Mouse (Mus musculus) heart, adult 2 months (tissue): ENCODE data around the gene Tmc8. TPM values are rescaled to one million over a fixed set of nuclear protein-coding genes. Genes with fewer than 3 reads are reported as not detected.

ENCODE experiments used
- DNase-seq, 2 experiments: peaks; one replicate each; pipeline ENCODE4 v3.0.0; 2021
- H3K27ac ChIP-seq: fragments of 200-600 bp; 2 replicates; pipeline ENCODE4 v1.8.1; 2022
- H3K27me3 ChIP-seq: fragments of 200-500 bp; 2 replicates; pipeline ENCODE4 v1.6.1; 2012; ENCODE audit warnings: mild to moderate bottlenecking, low read length, inconsistent platforms, mixed read lengths; ENCODE audit not compliant: control insufficient read depth, insufficient read depth
- H3K36me3 ChIP-seq: fragments of 200-500 bp; 2 replicates; pipeline ENCODE4 v1.6.1; 2012; ENCODE audit warnings: low read length, inconsistent platforms; ENCODE audit not compliant: control insufficient read depth, insufficient read depth
- H3K4me1 ChIP-seq: fragments of 200-500 bp; 2 replicates; pipeline ENCODE4 v1.6.1; 2011; ENCODE audit warnings: low read length; ENCODE audit not compliant: control insufficient read depth, insufficient read depth
- H3K4me3 ChIP-seq: fragments of 200-600 bp; 2 replicates; pipeline ENCODE4 v1.8.1; 2022
- H3K79me2 ChIP-seq: fragments of 200-500 bp; replicated peaks from 2 replicates; pipeline ENCODE4 v1.6.1; 2012; ENCODE audit warnings: mild to moderate bottlenecking, inconsistent platforms, low read length, moderate library complexity, mixed read lengths; ENCODE audit not compliant: control insufficient read depth, insufficient read depth
- H3K9ac ChIP-seq: fragments of 200-500 bp; 2 replicates; pipeline ENCODE4 v1.6.1; 2012; ENCODE audit warnings: low read depth, mild to moderate bottlenecking, control low read depth, inconsistent platforms, low read length, mixed read lengths
- CTCF ChIP-seq: fragments of 200-600 bp; IDR thresholded peaks from 2 replicates; pipeline ENCODE4 v1.8.1; 2022; ENCODE audit warnings: antibody characterized with exemption, mild to moderate bottlenecking, moderate library complexity
- EP300 ChIP-seq: fragments of 200-500 bp; IDR thresholded peaks from 2 replicates; pipeline ENCODE4 v1.6.1; 2011; ENCODE audit warnings: low read depth, low read length, control low read depth; ENCODE audit not compliant: insufficient read depth
- POLR2A ChIP-seq: fragments of 200-500 bp; IDR thresholded peaks from 2 replicates; pipeline ENCODE4 v1.6.1; 2011; ENCODE audit warnings: mild to moderate bottlenecking, low read depth, low read length, control low read depth; ENCODE audit not compliant: insufficient read depth
- WGBS: fragments of 180-500 bp; shearing (Covaris S2); methylation state at CpG from one replicate; pipeline ENCODE4 v1.1.7; 2018; 5-methylcytosine and 5-hydroxymethylcytosine counted together
- intact Hi-C: fragments of 180-260 bp; cut with DNase I; formaldehyde crosslinking; loops from one replicate; pipeline ENCODE4 v1.15.1; 2025
- polyA plus RNA-seq: library from polyadenylated mRNA; depleted of rRNA; stranded (reverse); fragments of >200 nt; gene quantifications from 2 replicates; pipeline ENCODE4 v1.2.3, GENCODE M21; 2012
- total RNA-seq, 2 experiments: library from RNA; stranded (reverse); gene quantifications; 2 replicates each; pipeline ENCODE4 v1.2.3; 2021

The Tmc8 gene
- total and polyA plus RNA-seq, 3 experiments: 3.3 to 9.5 (median 3.7) TPM

DNA sequence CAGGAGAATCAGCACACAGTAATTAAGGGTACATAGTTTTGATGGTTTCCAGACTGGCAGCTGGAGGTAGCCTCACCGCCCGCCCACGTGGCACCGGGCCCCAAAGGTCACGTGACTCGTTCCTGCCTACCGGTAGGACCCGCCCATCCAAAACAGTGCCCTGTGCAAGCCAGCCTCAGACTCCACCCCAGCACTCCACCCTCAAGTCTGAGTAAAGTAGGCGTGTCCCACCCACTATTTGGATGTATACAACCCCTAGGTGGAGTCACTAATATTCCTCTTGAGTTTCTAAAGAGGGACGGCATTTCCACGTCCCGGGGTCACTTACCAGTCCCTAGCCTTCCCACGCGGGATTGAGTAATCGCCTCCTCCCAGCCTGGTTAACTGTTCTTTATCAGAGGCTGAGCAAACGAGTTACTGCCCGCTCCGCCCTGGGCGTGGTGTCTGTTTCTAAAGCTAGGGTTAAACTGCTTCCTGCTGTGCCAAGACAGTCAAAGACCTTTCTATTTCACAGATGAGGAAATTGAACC is 1.2 kb upstream of the Tmc8 start:
- Histone ChIP-seq H3K27ac (peak overlapping the region; percentile 96), H3K36me3 (no peaks in the 10 kb centered on the region), H3K79me2 (no peaks in the 10 kb centered on the region), H3K27me3 (no peaks in the 10 kb centered on the region), H3K9ac (peak overlapping the region; percentile 74), H3K4me1 (peaks cover 6% of the 10 kb centered on the region; the same call in 1 of the 2 replicates), H3K4me3 (peak overlapping the region; percentile 52)
- WGBS: 2% methylated on average over 19 of the region's 19 CpGs
- intact Hi-C loops: no loop called here
- DNase-seq: peak; percentile 85 to 92
- TF ChIP-seq CTCF (peak; percentile 42), POLR2A (peak; percentile 75), EP300 (no peak; the same call in 1 of the 2 replicates)

DNA sequence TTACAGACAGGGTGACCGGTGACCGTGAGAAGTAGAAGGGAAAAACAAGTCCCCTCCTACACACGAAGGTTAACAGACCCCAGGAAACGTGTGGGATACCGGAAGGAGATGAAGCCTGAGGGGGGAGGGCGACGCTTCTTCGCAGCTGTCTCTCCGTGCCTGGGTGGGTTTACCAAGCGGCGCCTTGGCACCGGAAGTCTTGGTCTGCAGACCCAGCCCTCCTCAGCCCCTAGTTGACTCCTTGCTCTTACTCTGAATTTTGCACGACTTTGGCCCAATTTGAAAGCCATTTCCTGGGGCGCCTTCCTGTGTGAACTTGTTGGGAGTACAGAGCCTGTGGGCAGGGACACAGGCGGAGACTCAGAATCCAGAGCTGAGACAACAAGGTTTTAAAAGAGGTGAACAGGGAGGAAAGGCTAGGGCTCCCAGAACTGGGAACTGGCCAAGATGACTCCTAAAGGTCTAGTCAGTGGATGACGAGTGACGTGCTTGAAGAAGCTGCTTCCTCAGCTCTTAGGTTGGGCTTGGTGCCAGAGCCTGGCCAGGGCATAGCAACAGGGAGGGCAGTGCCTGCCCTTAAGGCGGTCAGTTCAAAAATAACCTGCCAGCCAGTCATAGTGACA is 566 bp upstream of the Tmc8 start:
- peak; percentile 73 to 83 for DNase-seq
- H3K9ac ChIP-seq: peak overlapping the region; percentile 28
- H3K79me2 ChIP-seq: no peaks in the 10 kb centered on the region
- no peaks in the 10 kb centered on the region for H3K27me3 ChIP-seq
- no peaks in the 10 kb centered on the region for H3K36me3 ChIP-seq
- H3K4me1 ChIP-seq: peaks cover 6% of the 10 kb centered on the region; the same call in 1 of the 2 replicates
- WGBS: 10% methylated on average over 18 of the region's 18 CpGs
- intact Hi-C loops: no loop called here
- peak overlapping the region; percentile 96 for H3K27ac ChIP-seq
- peak overlapping the region; percentile 52 for H3K4me3 ChIP-seq
- peak; percentile 31; the same call in 1 of the 2 replicates for TF ChIP-seq POLR2A
- no peak for TF ChIP-seq CTCF
- 0 out of 2 replicates have a peak, but pooled peaks have one; percentile 4 for TF ChIP-seq EP300

DNA sequence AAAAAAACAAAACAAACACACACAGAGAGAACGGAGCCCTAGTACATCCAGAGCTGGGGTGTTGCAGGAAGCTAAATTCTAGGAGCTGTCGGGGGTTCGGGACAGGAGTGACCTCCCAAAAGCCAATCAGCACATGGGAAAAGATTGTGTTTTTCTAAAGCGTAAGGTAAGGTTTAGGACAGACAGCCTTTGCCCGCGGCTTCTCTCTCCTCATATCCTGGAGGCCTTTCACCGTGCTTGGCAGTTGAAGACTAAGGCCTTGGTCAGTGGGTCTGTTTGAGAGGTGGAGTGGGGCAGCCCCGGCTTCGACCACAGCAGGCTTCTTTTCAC is 794 bp downstream of the Tmc8 start:
- DNase-seq: no peak
- no peaks in the 10 kb centered on the region for H3K27me3 ChIP-seq
- TF ChIP-seq EP300: no peak
- TF ChIP-seq CTCF: no peak
- no peak for TF ChIP-seq POLR2A
- 47% methylated on average over 9 of the region's 9 CpGs for WGBS
- no peaks in the 10 kb centered on the region for H3K36me3 ChIP-seq
- H3K9ac ChIP-seq: peak overlapping the region; percentile 85
- peak overlapping the region; percentile 52 for H3K4me3 ChIP-seq
- no peaks in the 10 kb centered on the region for H3K79me2 ChIP-seq
- intact Hi-C loops: loop anchor here (2.0 kb wide), 1 partner anchor 42 kb away; the partner anchor contains the start of gene Afmid
- H3K27ac ChIP-seq: peak overlapping the region; percentile 96
- peaks cover 6% of the 10 kb centered on the region; the same call in 1 of the 2 replicates for H3K4me1 ChIP-seq

DNA sequence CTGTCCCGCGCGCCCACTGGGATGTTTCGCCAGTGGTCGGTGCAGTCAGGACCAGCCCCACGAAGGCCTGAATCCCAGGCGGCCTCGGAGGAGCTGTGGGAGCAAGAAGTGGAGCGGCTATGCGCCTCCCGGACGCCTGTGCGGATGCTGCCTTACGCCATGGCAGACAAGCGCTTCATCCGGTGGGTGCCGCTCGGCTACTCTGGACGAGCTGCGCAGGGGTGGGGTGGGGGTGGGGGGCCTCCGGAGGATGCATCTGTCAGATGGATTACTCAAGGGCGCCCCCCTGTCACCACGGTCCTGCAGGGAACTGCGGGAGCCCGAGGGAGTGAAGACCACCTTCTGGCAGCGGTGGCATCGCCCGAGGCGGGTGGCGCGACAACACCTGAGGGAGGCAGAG is 1.2 kb downstream of the Tmc8 start:
- WGBS: 12% methylated on average over 31 of the region's 31 CpGs
- Histone ChIP-seq H3K9ac (peak overlapping the region; percentile 85), H3K27me3 (no peaks in the 10 kb centered on the region), H3K4me1 (peaks cover 6% of the 10 kb centered on the region; the same call in 1 of the 2 replicates), H3K36me3 (no peaks in the 10 kb centered on the region), H3K4me3 (peak overlapping the region; percentile 52), H3K27ac (peak overlapping the region; percentile 96), H3K79me2 (no peaks in the 10 kb centered on the region)
- intact Hi-C loops: loop anchor here (2.0 kb wide), 1 partner anchor 42 kb away; the partner anchor contains the start of gene Afmid
- peak; percentile 72 to 74 for DNase-seq
- TF ChIP-seq CTCF (peak; percentile 89), POLR2A (peak; percentile 58; the same call in 1 of the 2 replicates), EP300 (no peak)

DNA sequence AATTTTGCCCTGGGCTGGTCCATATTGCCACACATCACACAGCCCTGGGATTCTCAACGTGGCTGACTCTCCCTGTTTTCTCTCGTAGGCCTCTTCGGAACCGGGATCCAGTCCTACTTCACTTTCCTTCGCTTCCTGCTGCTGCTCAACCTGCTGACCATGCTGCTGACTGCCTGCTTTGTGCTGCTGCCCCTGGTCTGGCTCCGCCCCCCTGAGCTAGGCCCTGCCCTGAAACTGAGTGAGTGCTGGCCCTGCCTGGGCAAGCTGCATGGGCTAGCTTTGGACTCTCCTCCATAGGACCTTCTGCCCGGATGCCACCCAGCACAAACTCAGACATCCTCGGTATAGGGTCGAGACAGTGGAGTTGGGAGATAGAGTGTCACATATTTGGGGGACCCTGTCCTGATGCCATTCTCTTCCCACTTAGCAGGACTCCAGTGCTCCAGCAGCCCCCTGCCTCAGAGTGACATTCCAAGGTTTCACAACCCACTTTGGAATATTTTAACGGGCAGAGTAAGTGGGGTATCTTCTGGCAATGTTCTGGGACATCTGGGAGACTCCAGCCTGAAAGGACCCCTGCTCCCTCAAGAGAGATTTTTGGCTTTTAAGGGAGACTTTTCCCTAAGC is 1.9 kb downstream of the Tmc8 start:
- intact Hi-C loops: loop anchor here (2.0 kb wide), 1 partner anchor 41 kb away; the partner anchor contains the start of gene Afmid
- peak; percentile 59 to 62 for DNase-seq
- H3K4me3 ChIP-seq: peak overlapping the region; percentile 52
- 0 out of 2 replicates have a peak, but pooled peaks have one; percentile 17 for TF ChIP-seq POLR2A
- no peak for TF ChIP-seq CTCF
- WGBS: 54% methylated on average over 10 of the region's 10 CpGs
- peak overlapping the region; percentile 96 for H3K27ac ChIP-seq
- no peaks in the 10 kb centered on the region for H3K36me3 ChIP-seq
- H3K79me2 ChIP-seq: no peaks in the 10 kb centered on the region
- H3K4me1 ChIP-seq: peaks cover 4% of the 10 kb centered on the region; the same call in 1 of the 2 replicates
- H3K9ac ChIP-seq: peak overlapping the region; percentile 52; the same call in 1 of the 2 replicates
- no peaks in the 10 kb centered on the region for H3K27me3 ChIP-seq
